Mouse (Mus musculus) heart, adult 2 months (tissue): ENCODE measurements around the gene Bri3bp. TPM values are rescaled to one million over a fixed set of nuclear protein-coding genes. Genes with fewer than 3 reads are reported as not detected.
A peak's percentile ranks its signal among the peaks of the same experiment; 100 is the strongest.
"Not testable (repeated sequence)": the region's sequence is repeated elsewhere in the genome, so short reads cannot be mapped to it uniquely, and the experiment has no call there.

ENCODE experiments used
- DNase-seq, 2 experiments: peaks; one replicate each; pipeline ENCODE4 v3.0.0; 2021
- H3K27ac ChIP-seq: fragments of 200-600 bp; 2 replicates; pipeline ENCODE4 v1.8.1; 2022
- H3K27me3 ChIP-seq: fragments of 200-500 bp; 2 replicates; pipeline ENCODE4 v1.6.1; 2012; ENCODE audit warnings: mild to moderate bottlenecking, low read length, inconsistent platforms, mixed read lengths; ENCODE audit not compliant: control insufficient read depth, insufficient read depth
- H3K36me3 ChIP-seq: fragments of 200-500 bp; 2 replicates; pipeline ENCODE4 v1.6.1; 2012; ENCODE audit warnings: low read length, inconsistent platforms; ENCODE audit not compliant: control insufficient read depth, insufficient read depth
- H3K4me1 ChIP-seq: fragments of 200-500 bp; 2 replicates; pipeline ENCODE4 v1.6.1; 2011; ENCODE audit warnings: low read length; ENCODE audit not compliant: control insufficient read depth, insufficient read depth
- H3K4me3 ChIP-seq: fragments of 200-600 bp; 2 replicates; pipeline ENCODE4 v1.8.1; 2022
- H3K79me2 ChIP-seq: fragments of 200-500 bp; replicated peaks from 2 replicates; pipeline ENCODE4 v1.6.1; 2012; ENCODE audit warnings: mild to moderate bottlenecking, inconsistent platforms, low read length, moderate library complexity, mixed read lengths; ENCODE audit not compliant: control insufficient read depth, insufficient read depth
- H3K9ac ChIP-seq: fragments of 200-500 bp; 2 replicates; pipeline ENCODE4 v1.6.1; 2012; ENCODE audit warnings: low read depth, mild to moderate bottlenecking, control low read depth, inconsistent platforms, low read length, mixed read lengths
- CTCF ChIP-seq: fragments of 200-600 bp; IDR thresholded peaks from 2 replicates; pipeline ENCODE4 v1.8.1; 2022; ENCODE audit warnings: antibody characterized with exemption, mild to moderate bottlenecking, moderate library complexity
- EP300 ChIP-seq: fragments of 200-500 bp; IDR thresholded peaks from 2 replicates; pipeline ENCODE4 v1.6.1; 2011; ENCODE audit warnings: low read depth, low read length, control low read depth; ENCODE audit not compliant: insufficient read depth
- POLR2A ChIP-seq: fragments of 200-500 bp; IDR thresholded peaks from 2 replicates; pipeline ENCODE4 v1.6.1; 2011; ENCODE audit warnings: mild to moderate bottlenecking, low read depth, low read length, control low read depth; ENCODE audit not compliant: insufficient read depth
- WGBS: fragments of 180-500 bp; shearing (Covaris S2); methylation state at CpG from one replicate; pipeline ENCODE4 v1.1.7; 2018; 5-methylcytosine and 5-hydroxymethylcytosine counted together
- intact Hi-C: fragments of 180-260 bp; cut with DNase I; formaldehyde crosslinking; loops from one replicate; pipeline ENCODE4 v1.15.1; 2025
- polyA plus RNA-seq: library from polyadenylated mRNA; depleted of rRNA; stranded (reverse); fragments of >200 nt; gene quantifications from 2 replicates; pipeline ENCODE4 v1.2.3, GENCODE M21; 2012
- total RNA-seq, 2 experiments: library from RNA; stranded (reverse); gene quantifications; 2 replicates each; pipeline ENCODE4 v1.2.3; 2021

The Bri3bp gene
- total and polyA plus RNA-seq, 3 experiments: 31.4 to 52.4 (median 52.2) TPM

GRCm38 (mm10) chr5:125433793-125434337, 7.5 kb upstream of the Bri3bp start, which contains the start of gene Dhx37:
Gene Dhx37, minus strand, starts transcription at chr5:125434121.
- H3K27me3 ChIP-seq: no peaks in the 10 kb centered on the region
- H3K36me3 ChIP-seq: no peaks in the 10 kb centered on the region
- H3K27ac ChIP-seq: peak within 1 kb of the TSS; percentile 81
- peak within 1 kb of the TSS; percentile 67 for H3K4me3 ChIP-seq
- peak; percentile 70 for TF ChIP-seq POLR2A
- no peak for TF ChIP-seq EP300
- TF ChIP-seq CTCF: no peak
- intact Hi-C loops: loop anchor here (5.0 kb wide), 1 partner anchor 43 kb away; the partner anchor contains the start of gene Aacs
- H3K4me1 ChIP-seq: peaks cover 4% of the 10 kb centered on the region
- under 1% methylated on average over 46 of the region's 46 CpGs for WGBS
- peak within 1 kb of the TSS; percentile 81 for H3K9ac ChIP-seq
- peak; percentile 91 to 94 for DNase-seq
- no peaks in the 10 kb centered on the region for H3K79me2 ChIP-seq

- H3K9ac ChIP-seq, DNase-seq, H3K79me2 ChIP-seq, H3K27ac ChIP-seq, H3K36me3 ChIP-seq, H3K27me3 ChIP-seq, H3K4me1 ChIP-seq: not testable (repeated sequence)
- intact Hi-C loops: loop anchor here (5.0 kb wide), 1 partner anchor 43 kb away; the partner anchor contains the start of gene Aacs
- 58% methylated on average over 15 of the region's 15 CpGs for WGBS
- H3K4me3 ChIP-seq: peak overlapping the region; percentile 67; the same call in 1 of the 2 replicates
- TF ChIP-seq CTCF: peak; percentile 31
These were observed 7.0 kb upstream of the Bri3bp start for GRCm38 (mm10) chr5:125434347-125434746.

- peak overlapping the region; percentile 68 for H3K9ac ChIP-seq
- no peaks in the 10 kb centered on the region for H3K27me3 ChIP-seq
- H3K4me3 ChIP-seq: peak overlapping the region; percentile 80
- no peak for TF ChIP-seq CTCF
- no peak for TF ChIP-seq EP300
- no peak for TF ChIP-seq POLR2A
- H3K4me1 ChIP-seq: no peaks in the 10 kb centered on the region
- no peaks in the 10 kb centered on the region for H3K79me2 ChIP-seq
- DNase-seq: no peak
- H3K36me3 ChIP-seq: no peaks in the 10 kb centered on the region
- H3K27ac ChIP-seq: peak overlapping the region; percentile 89
- intact Hi-C loops: no loop called here
- 8% methylated on average over 7 of the region's 7 CpGs for WGBS
These were observed 660 bp upstream of the Bri3bp start for GRCm38 (mm10) chr5:125440583-125441233.

- H3K4me3 ChIP-seq: peak overlapping the region; percentile 80
- H3K27me3 ChIP-seq: no peaks in the 10 kb centered on the region
- TF ChIP-seq CTCF: no peak
- no peak for TF ChIP-seq EP300
- no peak for TF ChIP-seq POLR2A
- intact Hi-C loops: no loop called here
- H3K4me1 ChIP-seq: no peaks in the 10 kb centered on the region; the same call in 1 of the 2 replicates
- peak overlapping the region; percentile 89 for H3K27ac ChIP-seq
- no peak for DNase-seq
- WGBS: 30% methylated on average over 27 of the region's 27 CpGs
- no peaks in the 10 kb centered on the region for H3K36me3 ChIP-seq
- H3K9ac ChIP-seq: peak overlapping the region; percentile 94
- H3K79me2 ChIP-seq: no peaks in the 10 kb centered on the region
These were observed 998 bp downstream of the Bri3bp start for GRCm38 (mm10) chr5:125442136-125442995.

- Histone ChIP-seq H3K79me2 (no peaks in the 10 kb centered on the region), H3K4me1 (no peaks in the 10 kb centered on the region; the same call in 1 of the 2 replicates), H3K27me3 (no peaks in the 10 kb centered on the region), H3K27ac (no peak overlapping the region), H3K4me3 (no peak overlapping the region), H3K36me3 (no peaks in the 10 kb centered on the region), H3K9ac (no peak overlapping the region)
- intact Hi-C loops: no loop called here
- 81% methylated on average over 5 of the region's 5 CpGs for WGBS
- TF ChIP-seq POLR2A (no peak), EP300 (no peak), CTCF (peak; percentile 54)
- DNase-seq: no peak
These were observed 2.0 kb downstream of the Bri3bp start for GRCm38 (mm10) chr5:125443335-125443734.

GRCm38 (mm10) chr5:125443915-125444314, 2.5 kb downstream of the Bri3bp start:
- no peak for TF ChIP-seq POLR2A
- no peak for TF ChIP-seq CTCF
- no peak for TF ChIP-seq EP300
- Histone ChIP-seq H3K79me2 (no peaks in the 10 kb centered on the region), H3K4me1 (no peaks in the 10 kb centered on the region; the same call in 1 of the 2 replicates), H3K4me3 (no peak overlapping the region), H3K36me3 (no peaks in the 10 kb centered on the region), H3K9ac (no peak overlapping the region), H3K27me3 (no peaks in the 10 kb centered on the region), H3K27ac (no peak overlapping the region)
- no peak for DNase-seq
- WGBS: 80% methylated on average over 3 of the region's 3 CpGs
- intact Hi-C loops: no loop called here
